Mouse (Mus musculus) stomach, postnatal 0 days (tissue): ENCODE measurements at regions not wholly inside any gene's neighbourhood (a gene's known extent, or its start where the extent isn't known, plus 50 kb on each side); places are given as distances from the start of the nearest gene placed in this dataset.

ENCODE experiments used
- CTCF ChIP-seq: IDR thresholded peaks from 2 replicates; pipeline ENCODE4 v1.5.1; 2016; ENCODE audit warnings: antibody characterized with exemption, low read depth, mild to moderate bottlenecking, moderate library complexity
- EP300 ChIP-seq: optimal IDR thresholded peaks from 2 replicates; pipeline ENCODE3; 2016; ENCODE audit warnings: antibody characterized with exemption

GRCm38 (mm10) chr16:9115548-9115947 is 285.6 kb downstream of the 1810013L24Rik start:
- TF ChIP-seq CTCF (no peak), EP300 (no peak)
